Mouse (Mus musculus) urinary bladder, postnatal 0 days (tissue): ENCODE results near the gene Snx14. TPM values are rescaled to one million over a fixed set of nuclear protein-coding genes. Genes with fewer than 3 reads are reported as not detected.

Source experiments
- polyA plus RNA-seq: library from polyadenylated mRNA; unstranded; fragments of >200 nt; fragmentation: Nextera tagmentation; extraction: Ambion mirVana; gene quantifications from 2 replicates; pipeline ENCODE4 v1.2.1, GENCODE M21; 2015

The Snx14 gene
- 17.9 and 19.6 TPM in 2 replicates for polyA plus RNA-seq

GRCm38 (mm10) chr9:88438555-88439237, at the start of gene Snx14:
Gene Snx14, minus strand, starts transcription at chr9:88438958.

GRCm38 (mm10) chr9:88482230-88482828, 43.6 kb upstream of the Snx14 start, which contains the start of gene Syncrip:
Gene Syncrip, minus strand, starts transcription at chr9:88482574.

GRCm38 (mm10) chr9:88326930-88327901, 111.5 kb downstream of the Snx14 start, which contains the start of gene Nt5e:
Gene Nt5e, plus strand, starts transcription at chr9:88327197.

Other genes with a start within 250 kb of the Snx14 start
- gene Nt5e, start 111.8 kb downstream of the Snx14 start, polyA plus RNA-seq, result 26.0 and 33.8 TPM in 2 replicates
- gene Gm20537, start 17.7 kb upstream of the Snx14 start, polyA plus RNA-seq, result 0.16 and 0.34 TPM in 2 replicates
- gene Syncrip, start 43.6 kb upstream of the Snx14 start, polyA plus RNA-seq, result 52.4 and 70.8 TPM in 2 replicates
- 6.1 and 8.3 TPM in 2 replicates for gene Zfp949, start 109.1 kb upstream of the Snx14 start, polyA plus RNA-seq
- not detected in 2 replicates for gene Trim43a, start 141.9 kb upstream of the Snx14 start, polyA plus RNA-seq